Mouse (Mus musculus): ENCODE measurements around the gene Abcg1.

Abcg1 gene

GRCm38 (mm10) chr17:31133776-31134175 is 76.3 kb downstream of the Abcg1 start:
- no peak for DNase-seq

DNA sequence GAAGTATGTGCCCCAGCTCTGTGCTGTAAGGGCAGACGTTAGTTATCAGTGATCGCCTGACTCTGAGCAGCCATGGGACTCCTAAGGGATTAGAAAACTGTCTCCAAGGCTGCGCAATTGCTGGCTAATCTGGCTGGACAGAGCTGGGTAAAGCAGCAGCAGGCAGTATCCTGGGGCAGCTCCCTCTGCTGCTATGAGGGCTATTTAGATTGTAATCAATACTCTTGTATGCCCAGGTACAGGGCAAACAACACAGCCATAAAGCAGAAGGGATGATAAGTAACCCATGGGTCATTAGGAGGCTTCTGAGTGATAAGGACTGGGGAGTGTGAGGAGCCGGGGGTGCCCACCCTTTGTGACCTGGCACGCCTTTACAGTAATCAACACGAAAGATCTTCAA is 77.4 kb downstream of the Abcg1 start:
- DNase-seq: no peak

DNA sequence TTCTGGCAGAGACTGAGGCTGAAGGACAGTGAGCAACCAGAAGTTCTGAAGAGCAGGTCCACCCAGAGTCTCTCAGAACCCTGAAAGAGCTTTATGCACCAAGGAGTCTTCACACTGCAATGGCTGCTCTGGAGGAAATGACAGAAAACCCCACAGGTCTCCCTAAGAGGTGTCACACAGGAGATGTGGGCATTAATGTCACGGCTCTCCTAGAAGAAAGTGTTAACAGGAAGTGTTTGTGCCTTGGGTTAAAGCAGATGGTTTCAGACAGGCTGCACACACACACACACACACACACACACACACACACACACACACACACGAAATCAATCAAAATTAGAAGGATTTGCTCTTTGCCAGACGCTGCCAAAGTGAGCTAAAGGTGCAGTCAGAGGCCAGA is 78.8 kb downstream of the Abcg1 start:
- DNase-seq: no peak

DNA sequence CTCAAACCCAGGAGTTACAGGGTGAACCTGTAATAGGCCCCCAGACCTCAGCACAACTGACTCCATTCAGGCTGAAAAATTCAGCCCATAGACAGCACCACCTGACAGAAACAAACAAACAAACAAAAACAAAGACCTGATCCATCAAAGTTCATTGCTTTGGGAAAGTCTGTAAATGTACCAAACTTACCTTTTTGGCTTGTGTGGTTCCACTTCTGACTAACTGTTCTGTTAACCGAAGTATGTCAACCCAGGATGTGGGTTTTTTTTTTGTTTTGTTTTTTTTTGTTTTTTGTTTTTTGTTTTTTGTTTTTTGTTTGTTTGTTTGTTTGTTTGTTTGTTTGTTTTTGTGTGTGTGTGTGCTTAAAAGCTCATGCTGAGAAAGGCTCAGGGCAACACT is 79.3 kb downstream of the Abcg1 start:
- no peak for DNase-seq

DNA sequence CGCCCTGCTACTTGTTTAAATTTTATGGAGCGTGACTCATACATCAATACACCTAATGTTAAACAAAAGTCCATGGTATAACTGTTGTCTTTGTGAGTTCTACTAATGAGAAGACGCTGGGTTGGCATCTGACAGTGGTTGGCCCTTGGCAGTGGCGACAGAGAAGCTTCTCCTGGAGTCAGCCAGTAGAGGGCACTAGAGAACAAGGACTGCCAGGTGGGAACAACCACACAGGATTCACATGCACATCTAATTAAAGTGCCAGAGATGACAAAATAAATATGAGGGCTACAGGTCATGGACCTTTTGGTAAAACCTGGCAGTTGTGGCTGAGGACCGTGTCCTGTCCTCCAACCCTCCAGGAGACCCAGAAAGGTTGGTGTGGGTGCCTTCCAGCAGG is 80.9 kb downstream of the Abcg1 start:
- DNase-seq: peak; percentile 78

DNA sequence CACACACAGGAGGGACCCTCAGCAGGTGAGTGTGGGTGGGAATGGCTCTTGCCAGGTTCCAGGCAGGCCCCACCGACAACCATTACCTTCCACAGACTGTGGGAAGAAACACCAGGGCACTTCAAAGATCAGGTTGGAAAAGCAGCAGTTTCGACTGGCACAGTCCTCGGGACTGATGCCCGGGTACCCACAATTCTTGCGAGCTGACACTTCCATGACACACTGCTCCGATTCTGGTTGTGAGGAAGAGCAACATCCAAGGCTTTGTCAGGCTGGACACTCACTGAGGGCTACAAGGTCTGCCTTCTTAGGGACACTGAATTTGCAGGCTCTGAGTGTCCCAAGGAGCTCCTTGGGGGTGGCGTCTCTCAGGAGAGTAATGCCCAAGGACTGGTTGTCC is 84.6 kb downstream of the Abcg1 start:
- DNase-seq: no peak

DNA sequence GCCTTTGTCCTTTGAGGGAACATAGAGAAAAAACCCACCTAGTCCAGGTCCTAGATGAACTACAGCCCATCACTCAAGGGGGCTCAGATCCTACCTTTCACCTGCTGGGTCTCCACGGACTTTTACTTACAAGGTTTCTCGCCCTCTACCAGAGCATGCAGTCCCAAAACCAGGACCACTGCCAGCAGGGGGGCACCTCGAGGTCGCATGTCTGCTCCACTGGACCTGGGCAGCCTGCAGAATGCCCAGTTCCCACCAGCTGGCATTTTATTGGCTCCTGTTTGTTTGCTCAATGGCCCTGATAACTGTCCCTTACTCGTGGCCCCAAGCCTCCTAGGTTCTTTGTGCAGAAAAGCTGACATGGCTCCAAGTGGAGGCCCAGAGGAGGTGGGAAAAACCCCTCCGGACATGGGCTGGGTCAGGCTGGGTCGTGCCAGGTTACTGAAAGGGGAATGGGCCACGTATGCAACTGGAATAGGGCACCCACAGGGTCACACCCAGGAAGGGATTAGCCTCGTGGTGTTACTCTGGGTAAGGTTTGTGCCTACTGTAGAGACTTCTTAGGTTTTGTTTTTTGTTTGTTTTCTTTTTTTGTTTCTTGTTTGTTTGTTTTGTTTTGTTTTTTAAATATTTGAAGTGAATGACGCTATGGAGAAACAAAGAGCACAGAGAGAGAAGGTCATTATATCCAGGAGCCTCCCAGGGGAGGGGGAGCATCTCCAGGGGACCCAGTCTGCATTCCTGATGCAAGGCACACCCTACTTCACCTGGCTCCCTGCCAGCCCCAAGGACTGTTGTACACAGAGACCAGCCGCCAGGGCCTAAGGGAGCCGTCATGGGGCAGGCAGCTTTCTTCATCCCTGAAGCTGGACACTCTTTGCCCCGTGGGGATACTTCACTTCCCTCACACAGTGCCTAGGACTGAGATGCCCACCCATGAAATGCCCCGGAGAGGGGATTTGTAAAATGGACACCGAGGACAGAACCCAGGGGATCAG is 86.9 kb downstream of the Abcg1 start, which contains the start of gene Tff2:
Tff2 (minus strand) TSS at position 243 of the 998 bp plus-strand sequence.
- no peak for DNase-seq

DNA sequence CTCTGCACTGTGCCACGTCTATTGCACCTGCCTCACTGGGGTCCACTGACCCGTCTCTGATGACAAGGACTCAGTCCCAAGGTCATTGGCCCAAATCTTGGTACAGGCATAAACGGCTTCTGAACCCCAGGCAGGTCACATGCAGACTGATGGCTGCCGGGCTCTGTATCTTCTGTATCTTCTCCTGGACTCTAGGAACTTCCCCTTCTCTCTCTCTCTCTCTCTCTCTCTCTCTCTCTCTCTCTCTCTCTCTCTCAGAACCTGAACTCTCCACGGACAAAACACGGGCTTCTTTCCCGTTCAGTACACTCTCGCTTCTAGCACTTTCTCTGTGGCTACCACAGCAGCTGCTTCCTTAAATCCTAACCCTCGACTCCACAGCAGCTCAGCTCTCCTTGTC is 88.5 kb downstream of the Abcg1 start:
- DNase-seq: no peak

DNA sequence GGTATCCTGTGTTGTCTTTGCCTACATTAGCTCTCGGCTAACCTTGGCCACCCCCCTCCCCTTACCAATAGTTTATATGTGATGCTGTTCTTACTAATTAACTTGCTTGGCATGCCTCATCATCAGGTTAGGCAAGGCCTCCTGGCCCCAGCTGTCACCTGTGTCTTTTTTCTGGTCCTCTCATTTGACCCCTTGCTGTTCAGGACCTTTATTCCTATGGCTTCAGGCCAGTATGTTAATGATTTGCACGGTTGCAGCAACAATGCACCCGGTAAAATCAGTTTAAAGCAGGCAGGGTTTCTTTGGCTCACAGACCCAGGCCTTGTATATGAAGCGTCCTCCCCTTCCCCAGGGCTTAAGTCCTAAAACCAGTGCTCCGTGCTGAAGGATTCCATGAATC is 95.0 kb downstream of the Abcg1 start:
- no peak for DNase-seq

- DNase-seq: no peak
Observed at GRCm38 (mm10) chr17:31152966-31153499, 95.6 kb downstream of the Abcg1 start.

- no peak for DNase-seq
Observed at GRCm38 (mm10) chr17:31153785-31154184, 96.3 kb downstream of the Abcg1 start.

- no peak for DNase-seq
Observed at GRCm38 (mm10) chr17:31157921-31158320, 100.4 kb downstream of the Abcg1 start.

GRCm38 (mm10) chr17:31160291-31160690 is 102.8 kb downstream of the Abcg1 start:
- DNase-seq: no peak

- no peak for DNase-seq
Observed at GRCm38 (mm10) chr17:31162607-31163006, 105.1 kb downstream of the Abcg1 start.

DNA sequence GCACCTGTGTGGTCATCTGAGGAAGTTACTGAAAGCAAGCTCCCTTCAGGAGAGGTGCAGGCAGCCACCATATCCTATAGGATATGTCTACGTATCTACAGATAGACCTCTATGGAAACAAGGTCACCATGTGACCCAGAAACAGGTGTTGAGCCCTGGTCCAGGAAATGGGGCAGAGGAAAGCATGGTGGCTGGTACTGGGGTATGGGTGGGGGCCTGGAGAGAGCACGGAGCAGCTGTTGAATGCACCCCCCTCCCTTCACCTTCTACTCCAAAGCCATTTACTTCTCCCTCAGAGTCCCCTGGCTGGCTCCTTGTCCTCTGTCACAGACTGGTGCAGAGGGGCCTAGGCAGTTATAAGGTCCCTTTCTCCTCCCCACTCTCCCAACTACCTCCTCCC is 106.3 kb downstream of the Abcg1 start:
- DNase-seq: no peak

GRCm38 (mm10) chr17:31165127-31165526 is 107.7 kb downstream of the Abcg1 start, which contains the start of gene Tff1:
TSS of gene Tff1 (minus strand) at chr17:31165277.
- DNase-seq: no peak

Data from cerebellum, adult 11-12 months (tissue).